Mouse (Mus musculus): ENCODE data around the gene Ctr9. TPM values are rescaled to one million over a fixed set of nuclear protein-coding genes. Genes with fewer than 3 reads are reported as not detected.

The Ctr9 gene
- polyA plus RNA-seq, 1 experiment from 2014 or later: 71.1 TPM

GRCm38 (mm10) chr7:111055984-111056657 is 27.4 kb downstream of the Ctr9 start:
- Histone ChIP-seq H3K36me3 (peaks cover 67% of the 10 kb centered on the region), H3K4me1 (replicated peaks) (0 out of 2 replicates have a peak, but pooled peaks cover 5% of the 10 kb centered on the region), H3K9me3 (no peaks in the 10 kb centered on the region)

GRCm38 (mm10) chr7:111059527-111059926 is 30.8 kb downstream of the Ctr9 start:
- 65% methylated on average over 5 of the region's 5 CpGs for WGBS
- Histone ChIP-seq H3K36me3 (peaks cover 46% of the 10 kb centered on the region), H3K27me3 (ENCODE audit: insufficient read depth, poor library complexity, severe bottlenecking) (no peaks in the 10 kb centered on the region), H3K4me1 (replicated peaks) (0 out of 2 replicates have a peak, but pooled peaks cover 5% of the 10 kb centered on the region), H3K9me3 (0 out of 2 replicates have a peak, but pooled peaks cover 3% of the 10 kb centered on the region), H3K4me3 (no peak overlapping the region), H3K27ac (peak overlapping the region; percentile 73)
- no peak for DNase-seq (ENCODE audit: low spot score)

More at GRCm38 (mm10) chr7:111055984-111056657, 27.4 kb downstream of the Ctr9 start:
- Histone ChIP-seq H3K4me3 (no peak overlapping the region), H3K27ac (no peak overlapping the region), H3K27me3 (ENCODE audit: insufficient read depth, poor library complexity, severe bottlenecking) (no peaks in the 10 kb centered on the region)
- 88% methylated on average over 3 of the region's 3 CpGs for WGBS
- no peak for DNase-seq (ENCODE audit: low spot score)

- DNase-seq (ENCODE audit: low spot score): no peak
- no peak overlapping the region for H3K4me3 ChIP-seq
- 93% methylated on average over 1 of the region's 1 CpGs for WGBS
These were observed 34.2 kb downstream of the Ctr9 start for GRCm38 (mm10) chr7:111062971-111063370.

GRCm38 (mm10) chr7:111068181-111068580 is 39.4 kb downstream of the Ctr9 start:
- 96% methylated on average over 3 of the region's 3 CpGs for WGBS
- Histone ChIP-seq H3K4me1 (replicated peaks) (no peaks in the 10 kb centered on the region), H3K36me3 (peaks cover 65% of the 10 kb centered on the region), H3K9me3 (peaks cover 18% of the 10 kb centered on the region), H3K27ac (no peak overlapping the region), H3K27me3 (ENCODE audit: insufficient read depth, poor library complexity, severe bottlenecking) (no peaks in the 10 kb centered on the region), H3K4me3 (no peak overlapping the region)
- no peak for DNase-seq (ENCODE audit: low spot score)

More at GRCm38 (mm10) chr7:111062971-111063370, 34.2 kb downstream of the Ctr9 start:
- H3K4me1 ChIP-seq (replicated peaks): 0 out of 2 replicates have a peak, but pooled peaks cover 5% of the 10 kb centered on the region
- no peaks in the 10 kb centered on the region for H3K27me3 ChIP-seq (ENCODE audit: insufficient read depth, poor library complexity, severe bottlenecking)
- H3K36me3 ChIP-seq: peaks cover 23% of the 10 kb centered on the region
- H3K27ac ChIP-seq: no peak overlapping the region
- H3K9me3 ChIP-seq: peaks cover 8% of the 10 kb centered on the region

- H3K4me1 ChIP-seq (replicated peaks): no peaks in the 10 kb centered on the region
- H3K9me3 ChIP-seq: peaks cover 16% of the 10 kb centered on the region
- 93% methylated on average over 7 of the region's 7 CpGs for WGBS
- H3K4me3 ChIP-seq: no peak overlapping the region
- peaks cover 73% of the 10 kb centered on the region for H3K36me3 ChIP-seq
- H3K27me3 ChIP-seq (ENCODE audit: insufficient read depth, poor library complexity, severe bottlenecking): no peaks in the 10 kb centered on the region
- H3K27ac ChIP-seq: no peak overlapping the region
- no peak for DNase-seq (ENCODE audit: low spot score)
These were observed 40.9 kb downstream of the Ctr9 start for GRCm38 (mm10) chr7:111069439-111070166.

GRCm38 (mm10) chr7:111070167-111070496 is 41.4 kb downstream of the Ctr9 start:
- Histone ChIP-seq H3K27me3 (ENCODE audit: insufficient read depth, poor library complexity, severe bottlenecking) (no peaks in the 10 kb centered on the region), H3K4me3 (no peak overlapping the region), H3K9me3 (peaks cover 16% of the 10 kb centered on the region), H3K27ac (no peak overlapping the region), H3K4me1 (replicated peaks) (no peaks in the 10 kb centered on the region), H3K36me3 (peaks cover 78% of the 10 kb centered on the region)
- WGBS: 95% methylated on average over 2 of the region's 2 CpGs
- no peak for DNase-seq (ENCODE audit: low spot score)

- H3K27ac ChIP-seq: no peak overlapping the region
- WGBS: 94% methylated on average over 4 of the region's 4 CpGs
- DNase-seq (ENCODE audit: low spot score): no peak
- H3K36me3 ChIP-seq: peaks cover 100% of the 10 kb centered on the region
- H3K4me1 ChIP-seq (replicated peaks): no peaks in the 10 kb centered on the region
- no peak overlapping the region for H3K4me3 ChIP-seq
- no peaks in the 10 kb centered on the region for H3K27me3 ChIP-seq (ENCODE audit: insufficient read depth, poor library complexity, severe bottlenecking)
- peaks cover 16% of the 10 kb centered on the region for H3K9me3 ChIP-seq
These were observed 43.7 kb downstream of the Ctr9 start for GRCm38 (mm10) chr7:111072410-111072809.

- no peak overlapping the region for H3K4me3 ChIP-seq
These were observed 46.5 kb downstream of the Ctr9 start for GRCm38 (mm10) chr7:111075288-111075687.

GRCm38 (mm10) chr7:111078271-111078670 is 49.5 kb downstream of the Ctr9 start:
- no peak for DNase-seq (ENCODE audit: low spot score)
- Histone ChIP-seq H3K27ac (no peak overlapping the region), H3K9me3 (no peaks in the 10 kb centered on the region), H3K4me1 (replicated peaks) (peaks cover 23% of the 10 kb centered on the region), H3K36me3 (peaks cover 85% of the 10 kb centered on the region), H3K27me3 (ENCODE audit: insufficient read depth, poor library complexity, severe bottlenecking) (no peaks in the 10 kb centered on the region), H3K4me3 (no peak overlapping the region)
- 96% methylated on average over 4 of the region's 4 CpGs for WGBS

More at GRCm38 (mm10) chr7:111075288-111075687, 46.5 kb downstream of the Ctr9 start:
- Histone ChIP-seq H3K4me1 (replicated peaks) (peaks cover 12% of the 10 kb centered on the region), H3K36me3 (peaks cover 100% of the 10 kb centered on the region), H3K27me3 (ENCODE audit: insufficient read depth, poor library complexity, severe bottlenecking) (no peaks in the 10 kb centered on the region), H3K27ac (no peak overlapping the region), H3K9me3 (no peaks in the 10 kb centered on the region)
- WGBS: 96% methylated on average over 4 of the region's 4 CpGs
- no peak for DNase-seq (ENCODE audit: low spot score)

GRCm38 (mm10) chr7:111080026-111080425 is 51.3 kb downstream of the Ctr9 start:
- WGBS: 93% methylated on average over 8 of the region's 8 CpGs
- H3K27me3 ChIP-seq (ENCODE audit: insufficient read depth, poor library complexity, severe bottlenecking): no peaks in the 10 kb centered on the region
- peak overlapping the region; percentile 100 for H3K4me3 ChIP-seq
- peaks cover 67% of the 10 kb centered on the region for H3K36me3 ChIP-seq
- no peak overlapping the region for H3K27ac ChIP-seq
- DNase-seq (ENCODE audit: low spot score): no peak
- no peaks in the 10 kb centered on the region for H3K9me3 ChIP-seq
- H3K4me1 ChIP-seq (replicated peaks): peaks cover 29% of the 10 kb centered on the region

- Histone ChIP-seq H3K36me3 (peaks cover 59% of the 10 kb centered on the region), H3K27ac (peak overlapping the region; percentile 100), H3K9me3 (no peaks in the 10 kb centered on the region), H3K4me1 (replicated peaks) (peaks cover 29% of the 10 kb centered on the region), H3K4me3 (peak overlapping the region; percentile 100), H3K27me3 (ENCODE audit: insufficient read depth, poor library complexity, severe bottlenecking) (no peaks in the 10 kb centered on the region)
- no peak for DNase-seq (ENCODE audit: low spot score)
- WGBS: 92% methylated on average over 3 of the region's 3 CpGs
These were observed 52.1 kb downstream of the Ctr9 start for GRCm38 (mm10) chr7:111080876-111081275.

- peak; percentile 66 for DNase-seq (ENCODE audit: low spot score)
- WGBS: under 1% methylated on average over 83 of the region's 83 CpGs
- Histone ChIP-seq H3K36me3 (peaks cover 45% of the 10 kb centered on the region), H3K9me3 (no peaks in the 10 kb centered on the region), H3K27ac (peak overlapping the region; percentile 100), H3K4me3 (peak overlapping the region; percentile 100), H3K4me1 (replicated peaks) (peaks cover 29% of the 10 kb centered on the region), H3K27me3 (ENCODE audit: insufficient read depth, poor library complexity, severe bottlenecking) (no peaks in the 10 kb centered on the region)
These were observed 53.5 kb downstream of the Ctr9 start for GRCm38 (mm10) chr7:111082043-111082821.
